Mouse (Mus musculus) MEL (cell line): Measurements from ENCODE around the gene Gm20388. TPM values are rescaled to one million over a fixed set of nuclear protein-coding genes. Genes with fewer than 3 reads are reported as not detected.

Experiments used
- DNase-seq: peaks from one replicate; pipeline ENCODE4 v3.0.0; 2011; ENCODE audit warnings: low read depth, low spot score
- H3K27ac ChIP-seq: 2 replicates; pipeline ENCODE4 v1.5.1; 2012; ENCODE audit warnings: low read depth, mild to moderate bottlenecking, control low read depth, low read length, moderate library complexity; ENCODE audit not compliant: control insufficient read depth
- H3K27me3 ChIP-seq, 2 experiments: fragments of 150-350 bp in 1 of 2; sonication (generic) in 1 of 2; 2 replicates each; pipeline ENCODE4 v1.6.1; 2012; ENCODE audit warnings: low read length in 2 of 2, mild to moderate bottlenecking in 2 of 2, improper control_type of control experiment in 1 of 2, moderate library complexity in 1 of 2; ENCODE audit not compliant: insufficient read depth in 2 of 2, control insufficient read depth in 1 of 2
- H3K36me3 ChIP-seq, 2 experiments: 2 replicates each; pipeline ENCODE4 v1.6.1; 2012 to 2014; ENCODE audit warnings: low read length in 2 of 2, improper control_type of control experiment in 1 of 2, inconsistent platforms in 1 of 2, mild to moderate bottlenecking in 1 of 2; ENCODE audit not compliant: insufficient read depth in 2 of 2, control insufficient read depth in 1 of 2
- H3K4me1 ChIP-seq, 2 experiments: fragments of 150-350 bp in 1 of 2; sonication (generic) in 1 of 2; 2 replicates each; pipeline ENCODE4 v1.6.1; 2012; ENCODE audit warnings: low read length in 2 of 2, improper control_type of control experiment in 1 of 2, mild to moderate bottlenecking in 1 of 2; ENCODE audit not compliant: insufficient read depth in 2 of 2, control insufficient read depth in 1 of 2
- H3K4me3 ChIP-seq, 2 experiments: fragments of 150-350 bp in 1 of 2; sonication (generic) in 1 of 2; 2 replicates each; pipeline ENCODE4 v1.5.1; 2012; ENCODE audit warnings: low read depth in 2 of 2, low read length in 2 of 2, mild to moderate bottlenecking in 2 of 2, moderate library complexity in 2 of 2, control low read depth in 1 of 2, improper control_type of control experiment in 1 of 2; ENCODE audit not compliant: control insufficient read depth in 1 of 2, insufficient read depth in 1 of 2
- H3K79me2 ChIP-seq: 2 replicates; pipeline ENCODE4 v1.6.1; 2012; ENCODE audit warnings: mild to moderate bottlenecking, low read length, moderate library complexity; ENCODE audit not compliant: control insufficient read depth, poor library complexity, insufficient read depth
- H3K9ac ChIP-seq: 2 replicates; pipeline ENCODE4 v1.6.1; 2012; ENCODE audit warnings: low read depth, mild to moderate bottlenecking, control low read depth, low read length, moderate library complexity; ENCODE audit not compliant: control insufficient read depth, poor library complexity, severe bottlenecking
- H3K9me3 ChIP-seq: fragments of 150-350 bp; sonication (generic); replicated peaks from 2 replicates; pipeline ENCODE4 v1.6.1; 2012; ENCODE audit warnings: mild to moderate bottlenecking, low read length, improper control_type of control experiment, moderate library complexity; ENCODE audit not compliant: insufficient read depth
- BHLHE40 ChIP-seq: IDR thresholded peaks from 2 replicates; pipeline ENCODE4 v1.6.1; 2012; ENCODE audit warnings: low read depth, mild to moderate bottlenecking, inconsistent platforms, low read length, improper control_type of control experiment, borderline replicate concordance
- CHD2 ChIP-seq: IDR thresholded peaks from 2 replicates; pipeline ENCODE4 v1.6.1; 2011; ENCODE audit warnings: low read length, improper control_type of control experiment
- CTCF ChIP-seq, 3 experiments: IDR thresholded peaks in 2 of 3; conservative IDR thresholded peaks in 1 of 3; 2 replicates each; pipeline ENCODE4 v1.5.1; 2011 to 2012; ENCODE audit warnings: low read length in 3 of 3, low read depth in 2 of 3, mild to moderate bottlenecking in 2 of 3, improper control_type of control experiment in 1 of 3, inconsistent platforms in 1 of 3, mixed read lengths in 1 of 3, moderate library complexity in 1 of 3; ENCODE audit not compliant: control insufficient read depth in 1 of 3, insufficient read depth in 1 of 3, poor library complexity in 1 of 3, severe bottlenecking in 1 of 3
- ELF1 ChIP-seq: IDR thresholded peaks from 2 replicates; pipeline ENCODE4 v1.6.1; 2014; ENCODE audit warnings: low read depth, mild to moderate bottlenecking, inconsistent platforms, low read length, improper control_type of control experiment, moderate library complexity
- EP300 ChIP-seq, 2 experiments: IDR thresholded peaks; 2 replicates each; pipeline ENCODE4 v1.6.1; 2011; ENCODE audit warnings: improper control_type of control experiment in 2 of 2, low read length in 2 of 2, low read depth in 1 of 2, mild to moderate bottlenecking in 1 of 2
- ETS1 ChIP-seq: IDR thresholded peaks from 2 replicates; pipeline ENCODE4 v1.6.1; 2012; ENCODE audit warnings: low read depth, mild to moderate bottlenecking, inconsistent platforms, low read length, improper control_type of control experiment, moderate library complexity
- GATA1 ChIP-seq: IDR thresholded peaks from 2 replicates; pipeline ENCODE4 v1.6.1; 2011; ENCODE audit warnings: low read depth, low read length, improper control_type of control experiment
- HCFC1 ChIP-seq: IDR thresholded peaks from 2 replicates; pipeline ENCODE4 v1.6.1; 2012; ENCODE audit warnings: low read depth, mild to moderate bottlenecking, inconsistent platforms, low read length, improper control_type of control experiment, moderate library complexity
- JUND ChIP-seq: IDR thresholded peaks from 2 replicates; pipeline ENCODE4 v1.6.1; 2011; ENCODE audit warnings: low read depth, mild to moderate bottlenecking, improper control_type of control experiment, low read length
- KAT2A ChIP-seq: conservative IDR thresholded peaks from 2 replicates; pipeline ENCODE4 v1.6.1; 2012; ENCODE audit warnings: low read depth, low read length, improper control_type of control experiment, inconsistent platforms
- MAFK ChIP-seq: IDR thresholded peaks from 2 replicates; pipeline ENCODE4 v1.6.1; 2011; ENCODE audit warnings: low read depth, mild to moderate bottlenecking, low read length, improper control_type of control experiment, borderline replicate concordance
- MAX ChIP-seq: IDR thresholded peaks from 2 replicates; pipeline ENCODE4 v1.6.1; 2011; ENCODE audit warnings: low read length, improper control_type of control experiment
- MAZ ChIP-seq: IDR thresholded peaks from 2 replicates; pipeline ENCODE4 v1.6.1; 2012; ENCODE audit warnings: low read depth, mild to moderate bottlenecking, inconsistent platforms, low read length, improper control_type of control experiment
- MXI1 ChIP-seq: IDR thresholded peaks from 2 replicates; pipeline ENCODE4 v1.6.1; 2011; ENCODE audit warnings: mild to moderate bottlenecking, low read depth, low read length, improper control_type of control experiment
- MYB ChIP-seq: IDR thresholded peaks from 2 replicates; pipeline ENCODE4 v1.6.1; 2011; ENCODE audit warnings: mild to moderate bottlenecking, low read depth, low read length, improper control_type of control experiment
- NELFE ChIP-seq: IDR thresholded peaks from 2 replicates; pipeline ENCODE4 v1.6.1; 2011; ENCODE audit warnings: low read depth, low read length, improper control_type of control experiment
- POLR2AphosphoS2 ChIP-seq: IDR thresholded peaks from 2 replicates; pipeline ENCODE4 v1.6.1; 2011; ENCODE audit warnings: low read length, improper control_type of control experiment
- POLR2AphosphoS5 ChIP-seq: IDR thresholded peaks from 2 replicates; pipeline ENCODE4 v1.6.1; 2012; ENCODE audit warnings: low read depth, borderline replicate concordance, mild to moderate bottlenecking, inconsistent platforms, low read length, moderate library complexity, mixed read lengths
- RAD21 ChIP-seq: IDR thresholded peaks from 2 replicates; pipeline ENCODE4 v1.6.1; 2011; ENCODE audit warnings: mild to moderate bottlenecking, low read depth, low read length, improper control_type of control experiment
- SMC3 ChIP-seq: IDR thresholded peaks from 2 replicates; pipeline ENCODE4 v1.6.1; 2011; ENCODE audit warnings: low read depth, low read length, improper control_type of control experiment
- TBP ChIP-seq: IDR thresholded peaks from 2 replicates; pipeline ENCODE4 v1.8.0; 2011; ENCODE audit warnings: low read depth, low read length, improper control_type of control experiment
- TCF12 ChIP-seq: IDR thresholded peaks from 2 replicates; pipeline ENCODE4 v1.6.1; 2014; ENCODE audit warnings: low read depth, mild to moderate bottlenecking, inconsistent platforms, low read length, improper control_type of control experiment, moderate library complexity
- USF2 ChIP-seq, 2 experiments: IDR thresholded peaks; 2 replicates each; pipeline ENCODE4 v1.6.1; 2011 to 2012; ENCODE audit warnings: improper control_type of control experiment in 2 of 2, low read length in 2 of 2, borderline replicate concordance in 1 of 2, inconsistent platforms in 1 of 2, low read depth in 1 of 2, mild to moderate bottlenecking in 1 of 2; ENCODE audit not compliant: insufficient read depth in 1 of 2
- ZC3H11A ChIP-seq: IDR thresholded peaks from 2 replicates; pipeline ENCODE4 v1.6.1; 2012; ENCODE audit warnings: low read depth, mild to moderate bottlenecking, inconsistent platforms, low read length, improper control_type of control experiment
- ZNF384 ChIP-seq: IDR thresholded peaks from 2 replicates; pipeline ENCODE4 v1.6.1; 2012; ENCODE audit warnings: low read depth, mild to moderate bottlenecking, inconsistent platforms, low read length, improper control_type of control experiment
- polyA plus RNA-seq, 2 experiments: library from polyadenylated mRNA; stranded (reverse) in 1 of 2; unstranded in 1 of 2; fragments of >175 nt in 1 of 2; fragments of >200 nt in 1 of 2; gene quantifications; 2 replicates each; pipeline versions ENCODE4 v1.2.1 to v1.2.4; 2012; ENCODE audit warnings: low replicate concordance in 2 of 2, low read depth in 1 of 2; ENCODE audit not compliant: insufficient read length in 2 of 2, insufficient read depth in 1 of 2, missing spikeins in 1 of 2
- total RNA-seq: library from RNA; depleted of rRNA; stranded (reverse); fragments of 300-350 nt; gene quantifications from 2 replicates; pipeline ENCODE4 v1.2.3, GENCODE M21; 2012

The Gm20388 gene
- total and polyA plus RNA-seq, 3 experiments, result 11.1 to 17.8 TPM; not detected in 1

DNA sequence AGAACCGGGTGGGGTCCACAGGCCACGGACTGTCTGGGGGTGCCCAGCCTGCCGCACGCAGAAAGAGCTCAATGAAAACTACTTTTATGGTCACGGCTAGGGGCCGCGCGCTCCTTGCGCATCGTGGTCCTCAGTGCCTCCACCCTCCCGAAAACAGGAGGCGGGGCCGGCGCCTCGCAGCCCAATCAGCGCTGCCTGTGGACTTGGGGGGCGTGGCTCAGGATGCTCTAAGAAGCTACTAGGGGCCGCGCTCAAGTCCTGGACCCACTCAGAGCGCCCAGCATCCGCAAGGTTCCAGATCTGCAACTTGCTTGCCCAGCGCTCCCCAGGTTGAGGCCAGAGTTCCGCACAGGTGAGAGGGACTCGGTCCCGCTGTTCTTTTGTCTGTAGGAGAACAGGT is 81.6 kb downstream of the Gm20388 start, which contains the start of gene Crispld2:
TSS of gene Crispld2 (plus strand) at position 190 of the 400 bp plus-strand sequence.
- Histone ChIP-seq H3K27me3 (peaks cover 0 to 3% of the 10 kb centered on the region in 2 experiments; a peak in 1 of 4 replicates), H3K4me1 (no peaks in the 10 kb centered on the region), H3K9me3 (no peaks in the 10 kb centered on the region), H3K79me2 (no peaks in the 10 kb centered on the region), H3K36me3 (no peaks in the 10 kb centered on the region), H3K9ac (no peak within 1 kb of the TSS), H3K27ac (no peak within 1 kb of the TSS), H3K4me3 (no peak within 1 kb of the TSS)
- DNase-seq, result no peak
- TF ChIP-seq MYB, result no peak
- no peak for TF ChIP-seq MAZ
- no peak for TF ChIP-seq TCF12
- TF ChIP-seq RAD21, result no peak
- TF ChIP-seq ELF1, result no peak
- TF ChIP-seq KAT2A, result no peak
- TF ChIP-seq USF2 (IDR thresholded peaks at IDR 0.05; ENCODE audit: borderline replicate concordance in 1 of 2, insufficient read depth in 1 of 2, low read depth in 1 of 2, low read length in 2 of 2), result no peak
- no peak for TF ChIP-seq GATA1
- TF ChIP-seq ZNF384, result no peak
- TF ChIP-seq TBP, result no peak
- no peak for TF ChIP-seq MXI1
- TF ChIP-seq BHLHE40, result no peak
- no peak for TF ChIP-seq NELFE
- TF ChIP-seq JUND, result no peak
- no peak for TF ChIP-seq EP300 (IDR thresholded peaks at IDR 0.05; ENCODE audit: low read depth in 1 of 2, low read length in 2 of 2)
- no peak for TF ChIP-seq CHD2
- TF ChIP-seq POLR2AphosphoS5, result no peak
- TF ChIP-seq POLR2AphosphoS2, result no peak
- TF ChIP-seq, all 39 proteins: peak for 0

DNA sequence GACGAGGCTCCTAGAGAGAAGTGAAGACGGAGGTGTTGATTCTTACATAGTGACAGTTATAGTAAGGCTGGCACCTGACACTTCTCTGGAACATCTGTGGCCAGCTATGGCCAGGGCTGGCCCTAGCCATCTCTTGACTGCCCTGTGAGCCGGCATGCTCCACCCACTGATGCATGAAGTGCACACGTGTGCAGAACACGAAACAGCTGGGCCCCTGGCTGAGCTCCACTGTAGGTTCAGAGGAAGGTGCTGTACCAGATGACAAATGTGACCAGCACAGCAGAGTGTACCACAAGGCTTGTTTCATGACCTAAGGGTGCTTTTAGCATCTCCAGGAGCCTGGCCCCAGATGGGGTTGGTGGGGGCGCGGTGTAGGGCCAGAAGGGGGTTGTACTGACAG is 83.5 kb downstream of the Gm20388 start:
- TF ChIP-seq BHLHE40 (no peak), ETS1 (no peak), MAFK (no peak), MAX (no peak), ZC3H11A (no peak), SMC3 (no peak), ELF1 (no peak), MAZ (no peak), TCF12 (no peak), CTCF (IDR thresholded peaks at IDR 0.05 in 2 of 3, conservative IDR thresholded peaks at IDR 0.05 in 1 of 3; ENCODE audit: control insufficient read depth in 1 of 3, insufficient read depth in 1 of 3, low read depth in 2 of 3, low read length in 3 of 3, poor library complexity in 1 of 3, severe bottlenecking in 1 of 3) (no peak), HCFC1 (no peak), ZNF384 (no peak)
- TF ChIP-seq, all 39 proteins: peak for 0
- Histone ChIP-seq H3K4me3 (no peak overlapping the region), H3K27me3 (0 out of 4 replicates have a peak, but pooled peaks cover 0 to 1% of the 10 kb centered on the region in 2 experiments), H3K9me3 (no peaks in the 10 kb centered on the region), H3K36me3 (no peaks in the 10 kb centered on the region), H3K27ac (no peak overlapping the region), H3K4me1 (no peaks in the 10 kb centered on the region), H3K79me2 (no peaks in the 10 kb centered on the region), H3K9ac (no peak overlapping the region)
- no peak for DNase-seq
